Mouse (Mus musculus): ENCODE data around the gene Tspyl4. TPM values are rescaled to one million over a fixed set of nuclear protein-coding genes. Genes with fewer than 3 reads are reported as not detected.
A peak's percentile ranks its signal among the peaks of the same experiment; 100 is the strongest.
"Not testable (repeated sequence)": the region's sequence is repeated elsewhere in the genome, so short reads cannot be mapped to it uniquely, and the experiment has no call there.

Tspyl4 gene
- polyA plus RNA-seq (2015; fragmentation: Nextera tagmentation; extraction: Ambion mirVana): 18.5 and 20.1 TPM in 2 replicates

- H3K27me3 ChIP-seq: no peaks in the 10 kb centered on the region
- peak within 1 kb of the TSS; percentile 72 for H3K9ac ChIP-seq
- ATAC-seq (replicated peaks; ENCODE audit: insufficient number of reproducible peaks, insufficient read depth, low FRiP score, low read depth): peak; percentile 92
- peak within 1 kb of the TSS; percentile 81 for H3K27ac ChIP-seq
- H3K4me3 ChIP-seq: peak within 1 kb of the TSS; percentile 86
- under 1% methylated on average over 38 of the region's 38 CpGs for WGBS
- no peaks in the 10 kb centered on the region for H3K36me3 ChIP-seq
- H3K9me3 ChIP-seq (replicated peaks): no peaks in the 10 kb centered on the region
- H3K4me2 ChIP-seq: peak within 1 kb of the TSS; percentile 93
- H3K4me1 ChIP-seq (replicated peaks): peaks cover 38% of the 10 kb centered on the region
These were observed at the start of gene Tspyl4 for GRCm38 (mm10) chr10:34297299-34297979. Gene Tspyl4 (plus strand): TSS chr10:34297442.

GRCm38 (mm10) chr10:34247757-34248156 lies 49.5 kb upstream of the Tspyl4 start:
- Histone ChIP-seq H3K9ac (no peak overlapping the region), H3K4me2 (no peak overlapping the region), H3K36me3 (no peaks in the 10 kb centered on the region), H3K4me1 (replicated peaks) (no peaks in the 10 kb centered on the region), H3K9me3 (replicated peaks) (no peaks in the 10 kb centered on the region), H3K4me3 (no peak overlapping the region), H3K27me3 (no peaks in the 10 kb centered on the region), H3K27ac (no peak overlapping the region)
- no peak for ATAC-seq (replicated peaks; ENCODE audit: insufficient number of reproducible peaks, insufficient read depth, low FRiP score, low read depth)
- 45% methylated on average over 3 of the region's 3 CpGs for WGBS

- no peaks in the 10 kb centered on the region for H3K27me3 ChIP-seq
- no peak overlapping the region for H3K9ac ChIP-seq
- H3K4me2 ChIP-seq: no peak overlapping the region
- WGBS: 38% methylated on average over 2 of the region's 2 CpGs
- H3K27ac ChIP-seq: no peak overlapping the region
- no peaks in the 10 kb centered on the region for H3K36me3 ChIP-seq
- H3K4me3 ChIP-seq: no peak overlapping the region
- no peaks in the 10 kb centered on the region for H3K4me1 ChIP-seq (replicated peaks)
- no peak for ATAC-seq (replicated peaks; ENCODE audit: insufficient number of reproducible peaks, insufficient read depth, low FRiP score, low read depth)
- no peaks in the 10 kb centered on the region for H3K9me3 ChIP-seq (replicated peaks)
These were observed 47.6 kb upstream of the Tspyl4 start for GRCm38 (mm10) chr10:34249594-34249993.

GRCm38 (mm10) chr10:34252833-34253232 lies 44.4 kb upstream of the Tspyl4 start:
- H3K36me3 ChIP-seq; H3K4me3 ChIP-seq; H3K27ac ChIP-seq; H3K27me3 ChIP-seq; H3K4me2 ChIP-seq; H3K4me1 ChIP-seq (replicated peaks); H3K9me3 ChIP-seq (replicated peaks); H3K9ac ChIP-seq; ATAC-seq (replicated peaks; ENCODE audit: insufficient number of reproducible peaks, insufficient read depth, low FRiP score, low read depth): not testable (repeated sequence)
- 83% methylated on average over 9 of the region's 9 CpGs for WGBS

- no peak overlapping the region for H3K9ac ChIP-seq
- H3K4me3 ChIP-seq: no peak overlapping the region
- ATAC-seq (replicated peaks; ENCODE audit: insufficient number of reproducible peaks, insufficient read depth, low FRiP score, low read depth): no peak
- H3K27me3 ChIP-seq: no peaks in the 10 kb centered on the region
- no peaks in the 10 kb centered on the region for H3K4me1 ChIP-seq (replicated peaks)
- WGBS: 78% methylated on average over 4 of the region's 4 CpGs
- H3K27ac ChIP-seq: no peak overlapping the region
- no peak overlapping the region for H3K4me2 ChIP-seq
- no peaks in the 10 kb centered on the region for H3K36me3 ChIP-seq
- no peaks in the 10 kb centered on the region for H3K9me3 ChIP-seq (replicated peaks)
These were observed 32.1 kb upstream of the Tspyl4 start for GRCm38 (mm10) chr10:34265106-34265505.

- WGBS: 64% methylated on average over 5 of the region's 5 CpGs
- no peak for ATAC-seq (replicated peaks; ENCODE audit: insufficient number of reproducible peaks, insufficient read depth, low FRiP score, low read depth)
- H3K9me3 ChIP-seq (replicated peaks): no peaks in the 10 kb centered on the region
- H3K9ac ChIP-seq: no peak overlapping the region
- H3K27me3 ChIP-seq: no peaks in the 10 kb centered on the region
- H3K4me3 ChIP-seq: no peak overlapping the region
- H3K27ac ChIP-seq: no peak overlapping the region
- no peaks in the 10 kb centered on the region for H3K36me3 ChIP-seq
- H3K4me1 ChIP-seq (replicated peaks): peaks cover 8% of the 10 kb centered on the region; the same call in 1 of the 2 replicates
- H3K4me2 ChIP-seq: no peak overlapping the region
These were observed 29.8 kb upstream of the Tspyl4 start for GRCm38 (mm10) chr10:34267312-34268070.

- ATAC-seq (replicated peaks; ENCODE audit: insufficient number of reproducible peaks, insufficient read depth, low FRiP score, low read depth): peak; percentile 69
These were observed 25.6 kb upstream of the Tspyl4 start for GRCm38 (mm10) chr10:34271681-34272080.

GRCm38 (mm10) chr10:34280591-34281175 lies 16.6 kb upstream of the Tspyl4 start:
- Histone ChIP-seq H3K4me1 (replicated peaks) (peaks cover 22% of the 10 kb centered on the region), H3K27ac (no peak overlapping the region; the same call in 1 of the 2 replicates), H3K9ac (peak overlapping the region; percentile 49; the same call in 1 of the 2 replicates), H3K4me2 (peak overlapping the region; percentile 80), H3K36me3 (no peaks in the 10 kb centered on the region), H3K4me3 (peak overlapping the region; percentile 37), H3K9me3 (replicated peaks) (no peaks in the 10 kb centered on the region), H3K27me3 (no peaks in the 10 kb centered on the region)
- 20% methylated on average over 13 of the region's 13 CpGs for WGBS
- no peak for ATAC-seq (replicated peaks; ENCODE audit: insufficient number of reproducible peaks, insufficient read depth, low FRiP score, low read depth)

More at GRCm38 (mm10) chr10:34271681-34272080, 25.6 kb upstream of the Tspyl4 start:
- H3K36me3 ChIP-seq: no peaks in the 10 kb centered on the region
- 31% methylated on average over 7 of the region's 7 CpGs for WGBS
- 0 out of 2 replicates have a peak overlapping the region, but pooled peaks have one; percentile 11 for H3K4me2 ChIP-seq
- no peaks in the 10 kb centered on the region for H3K27me3 ChIP-seq
- no peak overlapping the region for H3K4me3 ChIP-seq
- H3K4me1 ChIP-seq (replicated peaks): peaks cover 8% of the 10 kb centered on the region; the same call in 1 of the 2 replicates
- no peak overlapping the region for H3K9ac ChIP-seq
- H3K27ac ChIP-seq: peak overlapping the region; percentile 45
- H3K9me3 ChIP-seq (replicated peaks): no peaks in the 10 kb centered on the region

- H3K27me3 ChIP-seq: no peaks in the 10 kb centered on the region
- H3K27ac ChIP-seq: peak overlapping the region; percentile 85
- peak overlapping the region; percentile 86 for H3K4me3 ChIP-seq
- H3K4me2 ChIP-seq: peak overlapping the region; percentile 80
- peak overlapping the region; percentile 57 for H3K9ac ChIP-seq
- peaks cover 22% of the 10 kb centered on the region for H3K4me1 ChIP-seq (replicated peaks)
- ATAC-seq (replicated peaks; ENCODE audit: insufficient number of reproducible peaks, insufficient read depth, low FRiP score, low read depth): peak; percentile 12; the same call in 1 of the 2 replicates
- WGBS: 13% methylated on average over 14 of the region's 14 CpGs
- no peaks in the 10 kb centered on the region for H3K36me3 ChIP-seq
- no peaks in the 10 kb centered on the region for H3K9me3 ChIP-seq (replicated peaks)
These were observed 15.9 kb upstream of the Tspyl4 start for GRCm38 (mm10) chr10:34281211-34281961.

- Histone ChIP-seq H3K4me3 (peak within 1 kb of the TSS; percentile 86), H3K27ac (peak within 1 kb of the TSS; percentile 85), H3K4me2 (peak within 1 kb of the TSS; percentile 80), H3K27me3 (no peaks in the 10 kb centered on the region), H3K36me3 (no peaks in the 10 kb centered on the region), H3K4me1 (replicated peaks) (peaks cover 22% of the 10 kb centered on the region), H3K9ac (peak within 1 kb of the TSS; percentile 93), H3K9me3 (replicated peaks) (no peaks in the 10 kb centered on the region)
- peak; percentile 97 for ATAC-seq (replicated peaks; ENCODE audit: insufficient number of reproducible peaks, insufficient read depth, low FRiP score, low read depth)
- WGBS: 0% methylated on average over 38 of the region's 38 CpGs
These were observed 15.3 kb upstream of the Tspyl4 start, which contains the start of gene Tspyl1 for GRCm38 (mm10) chr10:34281962-34282388. Gene Tspyl1 (plus strand): TSS chr10:34282190.
